Mouse (Mus musculus): ENCODE results near the gene Reg3g. TPM values are rescaled to one million over a fixed set of nuclear protein-coding genes. Genes with fewer than 3 reads are reported as not detected.
"Not testable (repeated sequence)": the region's sequence is repeated elsewhere in the genome, so short reads cannot be mapped to it uniquely, and the experiment has no call there.

Reg3g gene
- not detected for total RNA-seq (2021)

DNA sequence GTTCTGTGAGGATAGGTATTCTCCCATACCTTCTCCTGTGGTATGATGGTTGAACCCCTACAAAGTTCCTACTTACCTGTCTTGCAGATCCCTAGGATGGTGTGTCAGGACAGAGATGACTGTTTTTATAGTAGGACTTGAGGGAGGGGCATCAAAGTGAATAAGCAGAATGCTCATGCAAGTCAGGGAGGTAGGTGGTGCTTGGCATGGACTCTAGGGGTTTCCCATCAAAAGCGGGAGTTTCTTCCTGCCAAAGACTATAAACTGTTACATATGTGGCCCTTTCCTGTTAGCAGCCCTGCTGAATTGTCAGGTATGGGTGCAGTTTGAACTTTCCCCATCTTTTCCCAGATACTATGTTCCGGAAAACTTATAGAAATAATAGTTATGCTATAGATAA, at the start of gene Reg3g:
Gene Reg3g, minus strand, starts transcription at position 101 of the 400 bp plus-strand sequence.
- no peak for DNase-seq

DNA sequence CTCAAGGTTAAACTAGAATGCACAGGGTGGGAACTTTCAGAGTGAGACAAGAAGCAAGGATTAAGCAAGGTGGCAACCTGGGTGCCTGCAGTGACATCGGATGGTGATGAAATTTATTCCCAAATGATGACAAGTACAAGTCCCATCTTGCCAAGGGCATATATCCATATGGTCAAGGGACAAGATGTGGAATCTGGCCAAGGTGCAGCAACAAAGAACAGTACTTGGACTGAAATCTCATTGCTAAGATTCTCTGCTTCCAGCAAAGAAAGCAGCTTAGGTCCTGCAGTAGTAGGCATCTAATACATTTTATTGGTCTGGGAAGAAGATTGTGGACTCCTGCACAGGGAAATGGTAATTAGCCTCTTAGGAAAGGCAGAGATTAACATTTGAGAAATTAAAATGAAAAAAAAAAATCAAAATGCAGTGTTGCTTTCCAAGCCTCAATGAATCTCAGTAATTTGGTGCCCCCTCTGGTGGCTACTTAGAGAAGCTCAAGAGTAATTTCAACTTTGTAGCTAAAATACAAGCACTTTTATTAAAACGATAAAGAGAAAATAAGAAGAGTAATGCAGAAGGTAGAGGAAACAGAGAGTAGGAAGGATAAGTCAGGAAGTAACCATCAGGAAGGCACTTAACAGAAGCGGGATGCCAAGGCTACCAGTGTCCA, 47.2 kb upstream of the Reg3g start:
- no peak for DNase-seq

DNA sequence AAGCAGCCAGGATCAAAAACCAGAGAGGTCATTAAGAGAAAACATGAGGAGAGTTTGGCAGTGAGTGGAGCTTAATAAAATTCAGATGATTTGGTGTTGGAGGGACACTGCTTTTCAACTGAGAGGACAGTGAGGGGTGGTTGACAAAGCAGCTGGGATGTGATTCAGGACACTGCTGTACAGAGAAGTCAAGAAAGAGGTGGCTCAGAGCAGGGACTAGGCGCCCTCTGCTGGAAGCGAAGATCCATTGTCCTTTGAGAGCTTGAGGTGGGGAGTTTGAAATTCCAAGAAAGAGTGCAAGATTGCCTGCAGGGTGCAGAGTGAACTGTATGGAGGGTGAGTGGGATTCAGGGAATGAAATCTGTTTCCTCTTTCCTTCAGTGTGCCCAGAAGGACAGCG, 44.2 kb upstream of the Reg3g start:
- peak; percentile 45 for DNase-seq

DNA sequence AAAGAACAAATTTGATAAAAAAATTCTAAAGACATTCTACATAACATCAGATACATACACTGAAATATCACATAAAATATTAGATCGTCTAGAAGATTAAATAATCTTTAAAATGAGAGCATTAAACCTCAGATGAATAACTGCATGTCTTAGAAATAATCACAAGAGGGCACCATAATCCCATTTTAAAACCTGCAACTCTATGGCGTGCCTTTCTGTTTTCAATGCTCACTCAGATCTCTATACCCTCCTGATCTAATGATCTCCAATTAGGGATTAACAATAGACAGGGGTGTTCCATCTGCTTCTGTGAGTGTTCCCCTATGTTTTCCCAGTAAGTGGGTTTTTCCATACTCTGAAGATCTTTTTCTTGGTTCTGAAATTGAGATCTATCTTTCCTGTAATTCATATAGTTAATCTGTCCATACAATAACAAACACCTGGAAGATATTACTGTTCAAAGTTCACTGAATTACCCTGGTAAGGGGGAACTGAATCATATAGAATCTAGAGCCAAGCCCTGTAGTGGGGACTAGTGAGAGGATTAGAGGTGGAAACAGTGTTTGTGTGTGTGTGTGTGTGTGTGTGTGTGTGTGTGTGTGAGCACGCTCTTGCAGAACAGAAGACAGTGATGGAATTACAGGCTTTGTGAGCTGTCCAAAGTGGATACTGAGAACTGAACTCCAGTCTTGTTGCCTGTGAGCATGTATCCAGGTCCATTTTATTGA, 41.7 kb upstream of the Reg3g start:
- DNase-seq = no peak

DNA sequence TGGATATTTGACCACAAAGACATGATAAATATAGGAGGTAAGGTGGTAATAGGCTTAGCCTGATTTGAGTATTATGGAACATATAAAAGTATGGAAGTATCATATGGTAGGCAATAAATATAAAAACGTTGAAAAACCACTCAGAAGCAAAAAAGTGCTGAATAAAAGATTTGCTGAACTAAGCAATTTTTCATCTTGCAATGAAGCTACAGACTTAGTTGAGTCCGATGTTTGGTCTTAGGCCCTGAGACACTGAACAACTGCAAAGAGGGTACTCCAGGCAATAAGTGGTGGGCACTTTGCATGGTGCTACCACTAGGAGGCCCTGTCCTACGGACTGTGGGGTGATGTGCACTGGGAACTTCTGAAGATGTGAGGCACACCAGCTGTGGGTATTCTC, 37.1 kb upstream of the Reg3g start:
- no peak for DNase-seq

DNA sequence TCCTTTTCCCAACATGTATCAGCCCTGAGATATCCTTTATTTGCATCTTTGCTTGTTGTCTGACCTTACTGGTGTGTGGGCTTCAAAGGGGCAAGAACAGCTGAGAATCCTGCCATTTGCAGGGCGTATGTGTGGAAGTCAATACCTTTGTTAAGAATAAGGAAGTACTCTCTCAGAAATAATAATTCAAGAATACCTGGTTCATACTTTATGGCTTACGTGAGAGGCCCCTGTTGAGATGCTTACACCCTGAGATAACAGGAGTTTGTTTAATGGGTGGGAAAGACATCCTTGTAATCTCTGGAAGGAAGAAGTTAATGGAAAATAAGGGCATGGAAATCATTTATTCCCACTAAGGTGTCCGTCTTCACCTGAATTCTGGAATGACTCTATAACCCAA, 26.0 kb upstream of the Reg3g start:
- no peak for DNase-seq

DNA sequence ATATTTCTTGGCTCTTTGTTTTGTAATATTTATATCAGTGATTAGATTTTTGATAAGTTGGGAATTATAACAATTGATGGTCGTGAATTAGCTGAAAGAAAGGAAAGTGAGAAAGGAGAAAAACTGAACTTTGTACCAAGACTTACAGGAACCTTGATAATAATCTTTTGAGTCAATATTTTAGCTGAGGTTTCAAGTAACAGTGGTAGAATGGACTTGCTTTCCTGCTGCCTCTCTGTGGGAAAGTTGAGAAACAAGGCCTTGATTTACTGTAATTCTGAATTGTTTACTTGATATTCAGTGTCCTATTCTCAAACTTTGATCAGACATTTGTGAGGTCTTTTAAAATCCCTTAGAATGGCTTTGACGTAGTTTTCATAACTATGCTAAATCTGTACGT, 615 bp upstream of the Reg3g start:
- no peak for DNase-seq

DNA sequence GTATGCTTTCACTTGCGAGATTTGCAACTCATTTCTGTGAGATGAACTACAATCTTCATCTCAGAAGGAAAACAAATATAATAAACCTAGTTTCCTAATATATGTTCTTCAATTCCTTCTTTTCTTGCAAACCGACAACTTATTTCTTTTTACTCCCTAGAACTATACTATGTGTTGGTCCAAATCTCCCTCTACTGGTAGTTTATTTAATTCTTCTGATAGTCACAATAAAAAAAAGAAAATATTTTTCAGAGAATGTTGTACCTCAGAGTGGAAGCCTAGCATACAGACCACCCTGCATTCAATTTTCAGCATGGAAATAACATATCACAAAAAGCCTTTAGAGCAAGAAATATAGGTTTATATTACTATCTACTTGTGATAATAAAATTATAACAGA, 5.4 kb downstream of the Reg3g start:
- DNase-seq = no peak

DNA sequence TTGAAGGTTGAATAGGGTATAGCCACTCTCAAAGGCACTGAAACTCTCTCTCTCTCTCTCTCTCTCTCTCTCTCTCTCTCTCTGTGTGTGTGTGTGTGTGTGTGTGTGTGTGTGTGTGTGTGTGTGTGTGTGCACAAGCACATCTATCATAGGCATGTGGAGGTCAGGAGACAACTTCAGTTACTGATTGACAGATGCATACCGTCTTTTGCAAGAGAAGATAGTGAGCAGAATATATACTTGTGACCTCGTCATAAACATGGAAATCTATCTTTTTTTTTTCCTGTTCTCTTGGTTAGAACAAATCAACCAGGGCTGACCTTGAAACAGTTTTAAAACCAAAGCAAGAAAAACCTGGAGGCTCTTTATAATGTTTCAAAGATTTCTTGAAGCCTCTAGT, 6.3 kb downstream of the Reg3g start:
- no peak for DNase-seq

DNA sequence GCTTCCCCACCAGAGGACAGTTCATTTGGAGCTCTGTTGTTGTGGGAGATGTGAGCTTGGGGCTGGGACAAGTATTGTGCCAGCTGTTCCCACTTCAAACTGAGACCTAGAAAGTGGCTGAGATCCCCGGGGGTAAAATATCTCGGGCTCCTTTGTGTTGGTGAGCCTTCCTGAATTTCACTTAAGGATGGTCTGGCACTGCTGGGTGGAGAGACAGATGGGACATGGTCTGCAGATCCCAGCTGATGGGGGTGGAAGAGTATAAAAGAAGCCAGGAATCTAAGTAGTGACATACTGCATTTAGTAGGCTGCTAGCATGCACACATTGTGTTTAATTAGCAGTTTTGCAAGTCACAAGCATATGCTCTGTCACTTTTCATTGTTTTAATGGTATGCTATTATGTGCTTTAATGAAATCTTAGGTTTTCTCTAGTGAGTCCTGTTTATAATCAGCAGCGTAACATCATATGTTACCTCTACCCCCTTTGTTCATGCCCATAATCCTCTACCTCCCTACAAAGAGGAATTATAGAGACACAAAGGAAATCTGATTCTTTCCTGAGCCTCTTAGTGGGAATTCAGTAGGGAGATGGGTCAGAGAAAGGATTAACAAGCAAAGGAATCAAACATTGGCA, 8.4 kb downstream of the Reg3g start:
- DNase-seq = no peak

DNA sequence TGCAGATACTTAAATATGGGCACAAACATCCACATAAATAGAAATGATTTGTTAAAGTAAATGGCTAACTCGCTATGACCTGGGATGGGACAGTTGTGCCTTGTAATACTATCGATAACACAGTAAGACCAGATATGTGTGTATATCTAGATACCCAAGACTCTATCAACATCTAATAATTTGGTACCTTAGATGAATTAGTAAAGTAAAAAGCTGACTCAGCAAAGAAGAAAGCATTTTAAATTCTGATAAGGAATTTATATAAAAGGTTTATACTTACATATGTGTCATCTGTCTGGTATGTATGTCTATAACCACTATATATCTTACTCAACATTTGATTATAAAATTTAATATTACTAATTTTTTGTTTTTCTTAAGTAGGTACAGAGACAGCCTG, 15.9 kb downstream of the Reg3g start:
- DNase-seq = no peak

DNA sequence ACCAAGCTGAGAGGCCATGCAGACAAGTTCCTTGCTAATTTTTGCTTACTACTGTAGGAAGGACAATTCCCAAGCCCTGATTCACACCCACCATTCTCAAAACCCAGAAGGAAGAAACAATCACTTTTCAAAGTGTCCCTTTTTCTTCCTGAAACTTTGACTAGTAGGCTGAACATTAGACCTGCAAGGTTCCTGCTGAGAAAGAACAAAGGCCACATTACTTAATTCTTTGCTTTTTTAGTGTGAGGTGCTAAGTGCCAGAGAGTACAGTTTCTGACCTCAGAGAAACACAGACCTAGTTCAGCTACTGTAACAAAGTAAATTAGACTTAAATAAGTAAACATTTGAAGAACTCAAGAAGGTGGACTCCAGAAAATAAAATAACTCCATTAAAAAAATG, 20.3 kb downstream of the Reg3g start:
- DNase-seq = no peak

DNA sequence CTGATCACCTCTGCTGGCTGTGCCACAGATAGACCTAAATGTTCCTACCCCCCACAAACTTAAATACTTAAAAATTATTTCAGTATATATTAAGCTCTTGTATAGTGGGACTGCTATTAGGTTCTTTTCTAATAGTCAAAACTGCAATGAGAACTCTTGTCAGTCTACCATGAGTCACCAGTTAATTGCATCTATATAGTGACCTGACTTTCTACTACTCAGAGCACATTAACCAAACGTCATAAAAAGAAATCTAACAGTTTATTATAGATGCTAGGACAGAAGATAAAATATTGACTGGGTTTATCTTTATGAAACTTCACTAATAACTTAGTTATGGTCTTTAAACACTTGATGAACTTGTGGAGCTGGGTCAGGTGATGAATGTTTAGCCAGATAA, 21.5 kb downstream of the Reg3g start:
- DNase-seq = no peak

DNA sequence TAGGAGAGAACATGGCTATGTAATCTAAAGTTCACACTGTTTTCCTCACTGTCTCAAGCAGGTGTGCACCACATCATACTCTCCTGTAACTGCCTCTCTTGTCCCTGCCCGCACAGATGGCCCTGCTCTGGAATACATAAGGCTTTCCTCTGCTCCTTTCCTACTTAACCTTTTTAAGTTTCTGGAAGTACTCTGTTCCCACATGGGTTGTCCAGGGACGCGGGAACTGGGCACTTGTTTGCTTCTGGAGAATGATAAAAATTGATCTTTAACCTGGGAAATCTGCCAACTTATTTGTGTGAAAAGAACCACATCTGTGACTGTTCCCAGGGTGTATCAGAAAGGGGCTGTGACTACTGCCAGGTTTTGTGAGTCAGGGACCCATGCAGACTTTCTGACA, 43.2 kb downstream of the Reg3g start:
- no peak for DNase-seq

DNA sequence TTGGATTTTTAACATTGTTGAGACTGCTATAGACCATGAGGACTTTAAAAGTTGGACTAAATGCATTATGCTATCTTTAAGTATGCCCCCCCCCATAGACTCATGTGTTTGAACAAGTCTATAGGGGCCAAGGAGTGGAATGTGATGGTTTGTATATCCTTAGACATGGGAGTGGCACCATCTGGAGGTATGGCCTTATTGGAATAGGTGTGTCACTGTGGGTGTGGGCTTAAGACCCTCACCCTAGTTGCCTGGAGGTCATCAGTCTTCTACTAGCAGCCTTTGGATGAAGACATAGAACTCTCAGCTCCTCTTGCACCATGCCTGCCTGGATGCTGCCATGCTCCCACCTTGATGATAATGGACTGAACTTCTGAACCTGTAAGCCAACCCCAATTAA, 46.3 kb downstream of the Reg3g start, which contains the start of gene Reg1:
Gene Reg1, plus strand, starts transcription at position 301 of the 400 bp plus-strand sequence.
- not testable (repeated sequence) for DNase-seq

Other genes starting within 250 kb of the Reg3g start
- gene Reg3b, start 98.2 kb downstream of the Reg3g start, total RNA-seq (2021) = not detected
- not detected for gene Reg3d, start 90.0 kb downstream of the Reg3g start, total RNA-seq (2021)
- not detected for gene Reg3a, start 88.2 kb downstream of the Reg3g start, total RNA-seq (2021)
- not detected for gene Reg2, start 73.2 kb downstream of the Reg3g start, total RNA-seq (2021)
- not detected for gene Reg1, start 46.2 kb downstream of the Reg3g start, total RNA-seq (2021)